Mouse (Mus musculus): ENCODE results near the gene Prpf8. TPM values are rescaled to one million over a fixed set of nuclear protein-coding genes. Genes with fewer than 3 reads are reported as not detected.
"Not testable (repeated sequence)": the region's sequence is repeated elsewhere in the genome, so short reads cannot be mapped to it uniquely, and the experiment has no call there.

Gene Prpf8
- polyA plus RNA-seq, 1 experiment = 110 TPM

- WGBS = 61% methylated on average over 10 of the region's 10 CpGs
- Histone ChIP-seq H3K4me1 (ENCODE audit: control insufficient read depth, insufficient read depth, low read length) (peaks cover 32% of the 10 kb centered on the region), H3K4me3 (replicated peaks; ENCODE audit: insufficient read depth, low read depth, low read length) (peak overlapping the region; percentile 73), H3K27me3 (ENCODE audit: control insufficient read depth, insufficient read depth, low read length) (no peaks in the 10 kb centered on the region), H3K27ac (ENCODE audit: insufficient read depth, low read length) (peak overlapping the region; percentile 54; the same call in 1 of the 2 replicates)
- TF ChIP-seq POLR2A (IDR thresholded peaks at IDR 0.05; ENCODE audit: borderline replicate concordance, insufficient read depth, low read length) (no peak), CTCF (IDR thresholded peaks at IDR 0.05; ENCODE audit: borderline replicate concordance, insufficient read depth, low read depth, low read length) (no peak)
- DNase-seq = no peak
These were observed 31.4 kb upstream of the Prpf8 start for GRCm38 (mm10) chr11:75455041-75455736.

- H3K27ac ChIP-seq (ENCODE audit: insufficient read depth, low read length); DNase-seq; H3K27me3 ChIP-seq (ENCODE audit: control insufficient read depth, insufficient read depth, low read length); H3K4me3 ChIP-seq (replicated peaks; ENCODE audit: insufficient read depth, low read depth, low read length): not testable (repeated sequence)
- WGBS = 97% methylated on average over 2 of the region's 2 CpGs
- H3K4me1 ChIP-seq (ENCODE audit: control insufficient read depth, insufficient read depth, low read length) = peaks cover 24% of the 10 kb centered on the region
These were observed 30.6 kb upstream of the Prpf8 start for GRCm38 (mm10) chr11:75455971-75456370.

- Histone ChIP-seq H3K27me3 (ENCODE audit: control insufficient read depth, insufficient read depth, low read length) (no peaks in the 10 kb centered on the region), H3K4me3 (replicated peaks; ENCODE audit: insufficient read depth, low read depth, low read length) (no peak overlapping the region), H3K4me1 (ENCODE audit: control insufficient read depth, insufficient read depth, low read length) (peaks cover 20% of the 10 kb centered on the region), H3K27ac (ENCODE audit: insufficient read depth, low read length) (no peak overlapping the region)
- no peak for DNase-seq
- 92% methylated on average over 7 of the region's 7 CpGs for WGBS
- TF ChIP-seq POLR2A (IDR thresholded peaks at IDR 0.05; ENCODE audit: borderline replicate concordance, insufficient read depth, low read length) (no peak), CTCF (IDR thresholded peaks at IDR 0.05; ENCODE audit: borderline replicate concordance, insufficient read depth, low read depth, low read length) (no peak)
These were observed 30.2 kb upstream of the Prpf8 start for GRCm38 (mm10) chr11:75456440-75456871.

- peaks cover 20% of the 10 kb centered on the region for H3K4me1 ChIP-seq (ENCODE audit: control insufficient read depth, insufficient read depth, low read length)
- no peak overlapping the region for H3K4me3 ChIP-seq (replicated peaks; ENCODE audit: insufficient read depth, low read depth, low read length)
- DNase-seq = peak in 1 of 2 experiments; percentile 45
- TF ChIP-seq CTCF (IDR thresholded peaks at IDR 0.05; ENCODE audit: borderline replicate concordance, insufficient read depth, low read depth, low read length) (peak; percentile 58; the same call in 1 of the 2 replicates), POLR2A (IDR thresholded peaks at IDR 0.05; ENCODE audit: borderline replicate concordance, insufficient read depth, low read length) (no peak)
- no peaks in the 10 kb centered on the region for H3K27me3 ChIP-seq (ENCODE audit: control insufficient read depth, insufficient read depth, low read length)
- 19% methylated on average over 3 of the region's 3 CpGs for WGBS
- H3K27ac ChIP-seq (ENCODE audit: insufficient read depth, low read length) = no peak overlapping the region
These were observed 28.4 kb upstream of the Prpf8 start for GRCm38 (mm10) chr11:75458169-75458568.

GRCm38 (mm10) chr11:75458628-75459041, 28.0 kb upstream of the Prpf8 start:
- Histone ChIP-seq H3K4me3 (replicated peaks; ENCODE audit: insufficient read depth, low read depth, low read length) (no peak overlapping the region), H3K27me3 (ENCODE audit: control insufficient read depth, insufficient read depth, low read length) (no peaks in the 10 kb centered on the region), H3K27ac (ENCODE audit: insufficient read depth, low read length) (no peak overlapping the region), H3K4me1 (ENCODE audit: control insufficient read depth, insufficient read depth, low read length) (peaks cover 16% of the 10 kb centered on the region)
- TF ChIP-seq CTCF (IDR thresholded peaks at IDR 0.05; ENCODE audit: borderline replicate concordance, insufficient read depth, low read depth, low read length) (no peak), POLR2A (IDR thresholded peaks at IDR 0.05; ENCODE audit: borderline replicate concordance, insufficient read depth, low read length) (no peak)
- 49% methylated on average over 8 of the region's 8 CpGs for WGBS
- no peak for DNase-seq

- H3K4me3 ChIP-seq (replicated peaks; ENCODE audit: insufficient read depth, low read depth, low read length) = no peak overlapping the region
- no peak for DNase-seq
- 43% methylated on average over 5 of the region's 5 CpGs for WGBS
- no peaks in the 10 kb centered on the region for H3K27me3 ChIP-seq (ENCODE audit: control insufficient read depth, insufficient read depth, low read length)
- peaks cover 13% of the 10 kb centered on the region for H3K4me1 ChIP-seq (ENCODE audit: control insufficient read depth, insufficient read depth, low read length)
- no peak overlapping the region for H3K27ac ChIP-seq (ENCODE audit: insufficient read depth, low read length)
- TF ChIP-seq CTCF (IDR thresholded peaks at IDR 0.05; ENCODE audit: borderline replicate concordance, insufficient read depth, low read depth, low read length) (no peak), POLR2A (IDR thresholded peaks at IDR 0.05; ENCODE audit: borderline replicate concordance, insufficient read depth, low read length) (no peak)
These were observed 27.4 kb upstream of the Prpf8 start for GRCm38 (mm10) chr11:75459141-75459711.

GRCm38 (mm10) chr11:75459751-75460102, 26.9 kb upstream of the Prpf8 start:
- Histone ChIP-seq H3K27ac (ENCODE audit: insufficient read depth, low read length) (peak overlapping the region; percentile 95), H3K4me1 (ENCODE audit: control insufficient read depth, insufficient read depth, low read length) (peaks cover 13% of the 10 kb centered on the region), H3K4me3 (replicated peaks; ENCODE audit: insufficient read depth, low read depth, low read length) (peak overlapping the region; percentile 81), H3K27me3 (ENCODE audit: control insufficient read depth, insufficient read depth, low read length) (no peaks in the 10 kb centered on the region)
- 36% methylated on average over 5 of the region's 5 CpGs for WGBS
- TF ChIP-seq CTCF (IDR thresholded peaks at IDR 0.05; ENCODE audit: borderline replicate concordance, insufficient read depth, low read depth, low read length) (no peak), POLR2A (IDR thresholded peaks at IDR 0.05; ENCODE audit: borderline replicate concordance, insufficient read depth, low read length) (no peak)
- no peak for DNase-seq
